8 mouse cellular contexts compared by ENCODE assay signal in the genomic region with DNA sequence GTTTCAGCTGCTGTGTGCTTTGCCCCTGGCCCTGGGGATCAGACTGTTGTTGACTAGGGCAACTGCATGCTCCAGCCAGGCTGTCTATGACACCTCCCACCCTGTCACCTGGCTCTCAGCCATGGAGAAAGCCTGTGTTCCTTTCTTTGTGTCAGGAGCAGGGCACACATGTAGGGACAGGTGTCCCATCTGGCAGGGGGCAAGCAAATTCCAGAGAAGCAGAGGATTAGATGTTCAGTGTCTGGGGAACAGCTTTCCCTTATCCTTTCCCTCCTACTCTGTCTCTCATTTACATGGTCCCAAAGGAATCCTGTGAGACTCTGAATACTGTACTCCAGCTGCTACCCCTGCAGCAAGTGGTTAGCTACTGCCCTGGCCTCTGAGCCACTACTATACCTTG.
DNase-seq lines count a peak whose midpoint lies in the region; ATAC-seq and TF ChIP-seq lines count a peak whose summit lies in the region.

No protein-coding gene starts in this region.

- no peak overlapping the region for H3K4me3 ChIP-seq in lung, embryonic 14.5 days (ENCODE audit: low read depth, low read length)

- H3K27ac ChIP-seq in lung, embryonic 14.5 days (ENCODE audit: low read depth) = no peak overlapping the region

- H3K4me1 ChIP-seq in lung, embryonic 14.5 days (ENCODE audit: insufficient read depth) = no peaks in the 10 kb centered on the region

- ATAC-seq in lung, embryonic 14.5 days (ENCODE audit: insufficient read depth) = peak; percentile 71

- H3K9ac ChIP-seq in lung, embryonic 14.5 days = no peak overlapping the region

- no peak overlapping the region for H3K4me2 ChIP-seq in lung, embryonic 14.5 days

- H3K36me3 ChIP-seq in lung, embryonic 14.5 days (ENCODE audit: insufficient read depth) = no peaks in the 10 kb centered on the region

- no peaks in the 10 kb centered on the region for H3K27me3 ChIP-seq in lung, embryonic 14.5 days (ENCODE audit: insufficient read depth, low read length)

- no peaks in the 10 kb centered on the region for H3K9me3 ChIP-seq in lung, embryonic 14.5 days (ENCODE audit: low read depth, low read length)

- no peak for TF ChIP-seq CTCF in lung, embryonic 14.5 days (IDR thresholded peaks at IDR 0.05; ENCODE audit: low read depth)

- peak; percentile 43 for DNase-seq in brain, adult 2 months (ENCODE audit: low read depth, low spot score)
- DNase-seq in cerebellum, adult 18-20 months = peak; percentile 40 to 49
- DNase-seq in heart, adult 9 months (ENCODE audit: low spot score in 2 of 2) = peak; percentile 34
- DNase-seq in lung, embryonic 14.5 days = peak; percentile 23
- DNase-seq in right cerebral cortex, postnatal 4 days = no peak
- no peak for DNase-seq in spleen, postnatal 36 days (ENCODE audit: low spot score in 2 of 2)
- DNase-seq in frontal cortex, postnatal 25 days (ENCODE audit: low spot score in 2 of 2) = no peak
- no peak for DNase-seq in adrenal gland, adult 18-20 months (ENCODE audit: low spot score in 2 of 2)

Comparison
In these comparisons a context has a peak if more than half of its experiments do, and no peak if none do; other contexts are left out.
1. DNase-seq: peak in brain, adult 2 months (single experiment), cerebellum, adult 18-20 months (2 of 2), heart, adult 9 months (2 of 2) and lung, embryonic 14.5 days (single experiment); none in right cerebral cortex, postnatal 4 days (single experiment), spleen, postnatal 36 days (0 of 2), frontal cortex, postnatal 25 days (0 of 2) and adrenal gland, adult 18-20 months (0 of 2).